Mouse (Mus musculus) urinary bladder, adult 2 months (tissue): ENCODE measurements around the gene Ccdc62. TPM values are rescaled to one million over a fixed set of nuclear protein-coding genes. Genes with fewer than 3 reads are reported as not detected.

Experiments used
- polyA plus RNA-seq: library from polyadenylated mRNA; depleted of rRNA; stranded (reverse); fragments of >200 nt; gene quantifications from 2 replicates; pipeline ENCODE4 v1.2.3, GENCODE M21; 2012; rRNA removed

The Ccdc62 gene
- polyA plus RNA-seq, 1 experiment = 15.4 TPM

Other genes starting within 250 kb of the Ccdc62 start
- 50.5 and 57.5 TPM in 2 replicates for gene Clip1, start 246.1 kb upstream of the Ccdc62 start, polyA plus RNA-seq
- gene Zcchc8, start 209.6 kb upstream of the Ccdc62 start, polyA plus RNA-seq = 45.2 and 46.8 TPM in 2 replicates
- 87.0 and 89.6 TPM in 2 replicates for gene Rsrc2, start 181.3 kb upstream of the Ccdc62 start, polyA plus RNA-seq
- 0.99 and 1.6 TPM in 2 replicates for gene Kntc1, start 181.0 kb upstream of the Ccdc62 start, polyA plus RNA-seq
- 6.3 and 7.2 TPM in 2 replicates for gene Hcar2, start 65.2 kb upstream of the Ccdc62 start, polyA plus RNA-seq
- 8.4 and 9.0 TPM in 2 replicates for gene Hcar1, start 50.7 kb upstream of the Ccdc62 start, polyA plus RNA-seq
- 36.5 and 38.1 TPM in 2 replicates for gene Denr, start 23.5 kb upstream of the Ccdc62 start, polyA plus RNA-seq
- 2.3 and 2.8 TPM in 2 replicates for gene Gm43518, start 3.3 kb upstream of the Ccdc62 start, polyA plus RNA-seq
- gene Hip1r, start 42.9 kb downstream of the Ccdc62 start, polyA plus RNA-seq = 53.9 and 54.0 TPM in 2 replicates
- gene Vps37b, start 101.6 kb downstream of the Ccdc62 start, polyA plus RNA-seq = 34.2 and 38.8 TPM in 2 replicates
- gene Abcb9, start 165.1 kb downstream of the Ccdc62 start, polyA plus RNA-seq = 2.2 and 3.8 TPM in 2 replicates
- gene Ogfod2, start 181.6 kb downstream of the Ccdc62 start, polyA plus RNA-seq = 24.8 and 32.2 TPM in 2 replicates
- gene Arl6ip4, start 185.4 kb downstream of the Ccdc62 start, polyA plus RNA-seq = 62.5 and 67.0 TPM in 2 replicates